ENCODE assay signal across 10 mouse cellular contexts in genomic region chr7:128690796-128691195, GRCm38 (mm10). TPM values are rescaled to one million over a fixed set of nuclear protein-coding genes. Genes with fewer than 3 reads are reported as not detected.
DNase-seq lines count a peak whose midpoint lies in the region; ATAC-seq and TF ChIP-seq lines count a peak whose summit lies in the region.
"Had no signal": no experiment of that assay in that cellular context is flagged by ENCODE, and none has a peak within 500 bp of the region (broad histone marks: within the 10 kb centered on the region; RNA-seq: fewer than 3 reads in every experiment).

No protein-coding gene starts in this region.

- 0 out of 2 replicates have a peak, but pooled peaks have one; percentile 23 for ATAC-seq in embryonic facial prominence, embryonic 14.5 days (ENCODE audit: low read depth)
- ATAC-seq in midbrain, embryonic 16.5 days, result peak; percentile 82
- ATAC-seq in kidney, embryonic 16.5 days (ENCODE audit: low FRiP score, low TSS enrichment), result no peak

- TF ChIP-seq POLR2A in MEL (IDR thresholded peaks at IDR 0.05; ENCODE audit: control insufficient read depth in 1 of 2, insufficient read depth in 1 of 2, low read depth in 1 of 2, low read length in 2 of 2, poor library complexity in 1 of 2), result no peak

- no peaks in the 10 kb centered on the region for H3K9me3 ChIP-seq in MEL (replicated peaks; ENCODE audit: insufficient read depth, low read length)
- peaks cover 26% of the 10 kb centered on the region for H3K9me3 ChIP-seq in embryonic facial prominence, embryonic 14.5 days (ENCODE audit: control insufficient read depth, low read length)
- H3K9me3 ChIP-seq in midbrain, embryonic 16.5 days (replicated peaks; ENCODE audit: control insufficient read depth, low read length, poor library complexity, severe bottlenecking), result peaks cover 11% of the 10 kb centered on the region
- peaks cover 21% of the 10 kb centered on the region for H3K9me3 ChIP-seq in kidney, embryonic 16.5 days (ENCODE audit: low read length)

- H3K79me2 ChIP-seq in MEL (ENCODE audit: control insufficient read depth, insufficient read depth, low read length, poor library complexity), result no peaks in the 10 kb centered on the region

- H3K27me3 ChIP-seq in MEL (ENCODE audit: control insufficient read depth in 1 of 2, insufficient read depth in 2 of 2, low read length in 2 of 2), result no peaks in the 10 kb centered on the region
- no peaks in the 10 kb centered on the region for H3K27me3 ChIP-seq in embryonic facial prominence, embryonic 14.5 days (replicated peaks; ENCODE audit: control insufficient read depth, insufficient read depth, low read length)
- no peaks in the 10 kb centered on the region for H3K27me3 ChIP-seq in midbrain, embryonic 16.5 days (ENCODE audit: control insufficient read depth, insufficient read depth, low read depth, low read length)
- no peaks in the 10 kb centered on the region for H3K27me3 ChIP-seq in kidney, embryonic 16.5 days (ENCODE audit: insufficient read depth, low read length)
- H3K27me3 ChIP-seq: embryonic facial prominence, embryonic 12.5 days had no signal

- H3K9ac ChIP-seq in MEL (ENCODE audit: control insufficient read depth, low read depth, low read length, poor library complexity, severe bottlenecking), result no peak overlapping the region
- H3K9ac ChIP-seq in embryonic facial prominence, embryonic 14.5 days (ENCODE audit: low read depth, low read length), result no peak overlapping the region
- peak overlapping the region; percentile 57; the same call in 1 of the 2 replicates for H3K9ac ChIP-seq in midbrain, embryonic 16.5 days (ENCODE audit: low read depth, low read length)
- no peak overlapping the region for H3K9ac ChIP-seq in kidney, embryonic 16.5 days (replicated peaks; ENCODE audit: low read length)
- H3K9ac ChIP-seq: embryonic facial prominence, embryonic 12.5 days; limb, embryonic 12.5 days had no signal

- TF ChIP-seq EP300 in MEL (IDR thresholded peaks at IDR 0.05; ENCODE audit: low read depth in 1 of 2, low read length in 2 of 2), result no peak

- no peak overlapping the region for H3K27ac ChIP-seq in MEL (ENCODE audit: control insufficient read depth, low read depth, low read length)
- no peak overlapping the region for H3K27ac ChIP-seq in embryonic facial prominence, embryonic 14.5 days (replicated peaks; ENCODE audit: low read depth, low read length)
- peak overlapping the region; percentile 93 for H3K27ac ChIP-seq in midbrain, embryonic 16.5 days (ENCODE audit: low read length)
- no peak overlapping the region for H3K27ac ChIP-seq in kidney, embryonic 16.5 days (ENCODE audit: low read length)
- H3K27ac ChIP-seq: embryonic facial prominence, embryonic 12.5 days; limb, embryonic 12.5 days had no signal

- WGBS in embryonic facial prominence, embryonic 14.5 days, result 77% methylated on average over 7 of the region's 7 CpGs
- 14% methylated on average over 7 of the region's 7 CpGs for WGBS in midbrain, embryonic 16.5 days
- 69% methylated on average over 7 of the region's 7 CpGs for WGBS in kidney, embryonic 16.5 days

- no peak for TF ChIP-seq RAD21 in MEL (IDR thresholded peaks at IDR 0.05; ENCODE audit: low read depth, low read length)

- peaks cover 2 to 5% of the 10 kb centered on the region in 2 experiments; a peak in 2 of 4 replicates for H3K36me3 ChIP-seq in MEL (ENCODE audit: control insufficient read depth in 1 of 2, insufficient read depth in 2 of 2, low read length in 2 of 2)
- H3K36me3 ChIP-seq in embryonic facial prominence, embryonic 14.5 days (ENCODE audit: control insufficient read depth, insufficient read depth, low read length), result peaks cover 71% of the 10 kb centered on the region
- peaks cover 28% of the 10 kb centered on the region for H3K36me3 ChIP-seq in midbrain, embryonic 16.5 days (ENCODE audit: control insufficient read depth, insufficient read depth, low read length)
- H3K36me3 ChIP-seq in kidney, embryonic 16.5 days (ENCODE audit: insufficient read depth, low read length), result peaks cover 54% of the 10 kb centered on the region

- H3K4me1 ChIP-seq in MEL (ENCODE audit: control insufficient read depth in 1 of 2, insufficient read depth in 2 of 2, low read length in 2 of 2), result no peaks in the 10 kb centered on the region
- no peaks in the 10 kb centered on the region for H3K4me1 ChIP-seq in embryonic facial prominence, embryonic 14.5 days (ENCODE audit: control insufficient read depth, insufficient read depth, low read length)
- peaks cover 17% of the 10 kb centered on the region for H3K4me1 ChIP-seq in midbrain, embryonic 16.5 days (ENCODE audit: control insufficient read depth, insufficient read depth, low read length)
- H3K4me1 ChIP-seq in kidney, embryonic 16.5 days (ENCODE audit: insufficient read depth, low read length), result no peaks in the 10 kb centered on the region
- H3K4me1 ChIP-seq: embryonic facial prominence, embryonic 12.5 days; limb, embryonic 12.5 days had no signal

- TF ChIP-seq CTCF in MEL (IDR thresholded peaks at IDR 0.05 in 2 of 3, conservative IDR thresholded peaks at IDR 0.05 in 1 of 3; ENCODE audit: control insufficient read depth in 1 of 3, insufficient read depth in 1 of 3, low read depth in 2 of 3, low read length in 3 of 3, poor library complexity in 1 of 3, severe bottlenecking in 1 of 3), result no peak

- no peak overlapping the region for H3K4me2 ChIP-seq in embryonic facial prominence, embryonic 14.5 days (ENCODE audit: low read depth, low read length)
- peak overlapping the region; percentile 65 for H3K4me2 ChIP-seq in midbrain, embryonic 16.5 days (ENCODE audit: low read length)
- H3K4me2 ChIP-seq in kidney, embryonic 16.5 days (replicated peaks; ENCODE audit: low read depth, low read length), result no peak overlapping the region
- H3K4me2 ChIP-seq: embryonic facial prominence, embryonic 12.5 days; limb, embryonic 12.5 days had no signal

- DNase-seq in MEL (ENCODE audit: low read depth, low spot score), result peak; percentile 19
- DNase-seq in embryonic facial prominence, embryonic 14.5 days (ENCODE audit: low spot score), result peak; percentile 15
- peak; percentile 81 to 93 for DNase-seq in layer of hippocampus, adult 18-20 months (ENCODE audit: low spot score in 2 of 2)
- DNase-seq in lung, postnatal 4 days, result no peak
- DNase-seq in thymus, postnatal 14 days, result no peak
- no peak for DNase-seq in lung, postnatal 10 days

- H3K4me3 ChIP-seq in MEL (ENCODE audit: control insufficient read depth in 1 of 2, insufficient read depth in 1 of 2, low read depth in 2 of 2, low read length in 2 of 2), result no peak overlapping the region
- no peak overlapping the region for H3K4me3 ChIP-seq in embryonic facial prominence, embryonic 14.5 days (ENCODE audit: low read depth, low read length)
- peak overlapping the region; percentile 47 for H3K4me3 ChIP-seq in midbrain, embryonic 16.5 days (ENCODE audit: low read depth, low read length)
- H3K4me3 ChIP-seq in kidney, embryonic 16.5 days (ENCODE audit: low read length), result no peak overlapping the region
- H3K4me3 ChIP-seq: embryonic facial prominence, embryonic 12.5 days; limb, embryonic 12.5 days had no signal

TF ChIP-seq in MEL, 35 proteins besides CTCF, POLR2A, EP300 and RAD21:
- no peak; the same call in 1 of the 2 replicates for TF ChIP-seq POLR2AphosphoS2 (IDR thresholded peaks at IDR 0.05; ENCODE audit: low read length)
- no peak for TF ChIP-seq ZC3H11A (IDR thresholded peaks at IDR 0.05; ENCODE audit: low read depth, low read length)

RNA-seq across cellular contexts. Expression of gene Mcmbp, which starts 49.5 kb away (rescaled TPM):
- total RNA-seq in MEL (2012; rRNA removed), result 44.6 and 49.3 TPM in 2 replicates
- 10 to 100 TPM in 1 of 2 experiments, not detected in 1; 91.1 TPM for polyA plus RNA-seq in MEL (2012; ENCODE audit: insufficient read depth in 1 of 2, insufficient read length in 2 of 2, low read depth in 1 of 2, low replicate concordance in 2 of 2, missing spikeins in 1 of 2)
- 57.9 and 62.9 TPM in 2 replicates for polyA plus RNA-seq in embryonic facial prominence, embryonic 14.5 days (2014; fragmentation: Nextera tagmentation; extraction: Ambion mirVana)
- 10 to 100 TPM; 27.4 to 28.1 TPM for total RNA-seq in layer of hippocampus, adult 18-20 months (2021)
- polyA plus RNA-seq in midbrain, embryonic 16.5 days (2015; fragmentation: Nextera tagmentation; extraction: Ambion mirVana), result 43.9 and 50.4 TPM in 2 replicates
- polyA plus RNA-seq in kidney, embryonic 16.5 days (2015; fragmentation: Nextera tagmentation; extraction: Ambion mirVana), result 54.8 and 61.2 TPM in 2 replicates

RNA-seq across cellular contexts. Expression of gene Sec23ip, which starts 53.9 kb away (rescaled TPM):
- total RNA-seq in MEL (2012; rRNA removed), result 20.7 and 21.2 TPM in 2 replicates
- polyA plus RNA-seq in MEL (2012; ENCODE audit: insufficient read depth in 1 of 2, insufficient read length in 2 of 2, low read depth in 1 of 2, low replicate concordance in 2 of 2, missing spikeins in 1 of 2), result 10 to 100 TPM in 1 of 2 experiments, not detected in 1; 43.7 TPM
- polyA plus RNA-seq in embryonic facial prominence, embryonic 14.5 days (2014; fragmentation: Nextera tagmentation; extraction: Ambion mirVana), result 37.5 and 37.7 TPM in 2 replicates
- 10 to 100 TPM; 49.7 to 50.6 TPM for total RNA-seq in layer of hippocampus, adult 18-20 months (2021)
- 34.4 and 37.8 TPM in 2 replicates for polyA plus RNA-seq in midbrain, embryonic 16.5 days (2015; fragmentation: Nextera tagmentation; extraction: Ambion mirVana)
- polyA plus RNA-seq in kidney, embryonic 16.5 days (2015; fragmentation: Nextera tagmentation; extraction: Ambion mirVana), result 39.2 TPM in 2 replicates

Comparison
In these comparisons a context has a peak if more than half of its experiments do, and no peak if none do; other contexts are left out.
1. DNase-seq: peak in MEL (single experiment), embryonic facial prominence, embryonic 14.5 days (single experiment) and layer of hippocampus, adult 18-20 months (2 of 2); none in lung, postnatal 4 days (0 of 2), thymus, postnatal 14 days (single experiment) and lung, postnatal 10 days (single experiment).